Mouse (Mus musculus) heart, embryonic 14.5 days (tissue): ENCODE data around the gene Smg1. TPM values are rescaled to one million over a fixed set of nuclear protein-coding genes. Genes with fewer than 3 reads are reported as not detected.

Experiments
- ATAC-seq: fragments of 200-750 bp; cut with Nextera tagmentation; 2 replicates; pipeline ENCODE4 v1.8.0; 2017; ENCODE audit warnings: low read depth, moderate TSS enrichment; ENCODE audit not compliant: insufficient number of reproducible peaks, insufficient read depth, low FRiP score
- H3K27ac ChIP-seq, 2 experiments: fragments of 200-500 bp in 1 of 2; fragments of 300-500 bp in 1 of 2; sonication (generic) in 1 of 2; replicated peaks in 1 of 2; 2 replicates each; pipeline ENCODE4 v1.5.1; 2012 to 2014; ENCODE audit warnings: low read depth in 2 of 2, low read length in 2 of 2, control low read depth in 1 of 2, mild to moderate bottlenecking in 1 of 2, mixed read lengths in 1 of 2; ENCODE audit not compliant: control insufficient read depth in 1 of 2, insufficient read depth in 1 of 2
- H3K27me3 ChIP-seq: fragments of 300-500 bp; sonication (generic); 2 replicates; pipeline ENCODE4 v1.6.1; 2014; ENCODE audit warnings: mild to moderate bottlenecking, low read length, control low read depth; ENCODE audit not compliant: control insufficient read depth, insufficient read depth
- H3K36me3 ChIP-seq: fragments of 300-500 bp; sonication (generic); 2 replicates; pipeline ENCODE4 v1.6.1; 2014; ENCODE audit warnings: mild to moderate bottlenecking, control low read depth, low read length, mixed read lengths; ENCODE audit not compliant: control insufficient read depth, insufficient read depth
- H3K4me1 ChIP-seq, 2 experiments: fragments of 200-500 bp in 1 of 2; fragments of 300-500 bp in 1 of 2; sonication (generic) in 1 of 2; 2 replicates each; pipeline ENCODE4 v1.6.1; 2012 to 2014; ENCODE audit warnings: low read length in 2 of 2, control low read depth in 1 of 2, mixed read lengths in 1 of 2; ENCODE audit not compliant: control insufficient read depth in 2 of 2, insufficient read depth in 2 of 2
- H3K4me2 ChIP-seq: fragments of 300-500 bp; sonication (generic); 2 replicates; pipeline ENCODE4 v1.6.1; 2014; ENCODE audit warnings: mild to moderate bottlenecking, low read length
- H3K4me3 ChIP-seq, 2 experiments: fragments of 200-500 bp in 1 of 2; fragments of 300-500 bp in 1 of 2; sonication (generic) in 1 of 2; 2 replicates each; pipeline ENCODE4 v1.5.1; 2012 to 2014; ENCODE audit warnings: low read length in 2 of 2, mild to moderate bottlenecking in 2 of 2, control low read depth in 1 of 2, low read depth in 1 of 2, moderate library complexity in 1 of 2; ENCODE audit not compliant: control insufficient read depth in 1 of 2, insufficient read depth in 1 of 2
- H3K9ac ChIP-seq: fragments of 300-500 bp; sonication (generic); 2 replicates; pipeline ENCODE4 v1.6.1; 2014; ENCODE audit warnings: mild to moderate bottlenecking, low read length
- H3K9me3 ChIP-seq: fragments of 300-500 bp; sonication (generic); 2 replicates; pipeline ENCODE4 v1.6.1; 2016; ENCODE audit warnings: low read length, control low read depth; ENCODE audit not compliant: control insufficient read depth
- WGBS: fragments of 180-500 bp; shearing (Covaris S2); extraction: QIAGEN DNeasy Blood & Tissue Kit; methylation state at CpG from one replicate; pipeline ENCODE4 v1.1.7; 2014; 5-methylcytosine and 5-hydroxymethylcytosine counted together
- polyA plus RNA-seq: library from polyadenylated mRNA; unstranded; fragments of >200 nt; fragmentation: Nextera tagmentation; extraction: Ambion mirVana; gene quantifications from 2 replicates; pipeline ENCODE4 v1.2.1, GENCODE M21; 2014

Gene Smg1
- polyA plus RNA-seq, 1 experiment from 2014 or later: 20.3 TPM

GRCm38 (mm10) chr7:118274851-118275250 is 31.4 kb upstream of the Smg1 start:
- Histone ChIP-seq H3K4me1 (peaks cover 0 to 3% of the 10 kb centered on the region in 2 experiments; a peak in 1 of 4 replicates), H3K4me2 (no peak overlapping the region), H3K27ac (no peak overlapping the region), H3K27me3 (no peaks in the 10 kb centered on the region), H3K4me3 (no peak overlapping the region), H3K9ac (no peak overlapping the region), H3K36me3 (no peaks in the 10 kb centered on the region), H3K9me3 (no peaks in the 10 kb centered on the region)
- no peak for ATAC-seq
- 84% methylated on average over 5 of the region's 5 CpGs for WGBS

GRCm38 (mm10) chr7:118274169-118274568 is 30.7 kb upstream of the Smg1 start:
- 83% methylated on average over 7 of the region's 7 CpGs for WGBS
- Histone ChIP-seq H3K27me3 (no peaks in the 10 kb centered on the region), H3K27ac (no peak overlapping the region), H3K4me2 (no peak overlapping the region), H3K9me3 (no peaks in the 10 kb centered on the region), H3K4me1 (peaks cover 0 to 3% of the 10 kb centered on the region in 2 experiments; a peak in 1 of 4 replicates), H3K9ac (no peak overlapping the region), H3K36me3 (no peaks in the 10 kb centered on the region), H3K4me3 (no peak overlapping the region)
- no peak for ATAC-seq

GRCm38 (mm10) chr7:118266099-118266498 is 22.6 kb upstream of the Smg1 start:
- Histone ChIP-seq H3K27me3 (no peaks in the 10 kb centered on the region), H3K4me1 (no peaks in the 10 kb centered on the region), H3K27ac (no peak overlapping the region), H3K4me2 (no peak overlapping the region), H3K9ac (no peak overlapping the region), H3K4me3 (no peak overlapping the region), H3K36me3 (no peaks in the 10 kb centered on the region), H3K9me3 (no peaks in the 10 kb centered on the region)
- no peak for ATAC-seq
- WGBS: 73% methylated on average over 6 of the region's 6 CpGs

- H3K27ac ChIP-seq: no peak overlapping the region
- ATAC-seq: no peak
- H3K9ac ChIP-seq: no peak overlapping the region
- 62% methylated on average over 1 of the region's 1 CpGs for WGBS
- no peaks in the 10 kb centered on the region for H3K36me3 ChIP-seq
- no peaks in the 10 kb centered on the region for H3K9me3 ChIP-seq
- H3K4me1 ChIP-seq: no peaks in the 10 kb centered on the region
- no peak overlapping the region for H3K4me3 ChIP-seq
- H3K4me2 ChIP-seq: no peak overlapping the region
- no peaks in the 10 kb centered on the region for H3K27me3 ChIP-seq
Observed at GRCm38 (mm10) chr7:118263606-118264005, 20.1 kb upstream of the Smg1 start.

- no peak for ATAC-seq
- H3K4me2 ChIP-seq: no peak overlapping the region
- no peaks in the 10 kb centered on the region for H3K36me3 ChIP-seq
- no peaks in the 10 kb centered on the region for H3K27me3 ChIP-seq
- no peaks in the 10 kb centered on the region for H3K9me3 ChIP-seq
- WGBS: 53% methylated on average over 5 of the region's 5 CpGs
- no peak overlapping the region for H3K27ac ChIP-seq
- H3K9ac ChIP-seq: no peak overlapping the region
- H3K4me3 ChIP-seq: no peak overlapping the region
- no peaks in the 10 kb centered on the region for H3K4me1 ChIP-seq
Observed at GRCm38 (mm10) chr7:118262409-118262808, 18.9 kb upstream of the Smg1 start.

GRCm38 (mm10) chr7:118259676-118260305 is 16.3 kb upstream of the Smg1 start:
- H3K27ac ChIP-seq: no peak overlapping the region
- ATAC-seq: no peak
- 88% methylated on average over 7 of the region's 7 CpGs for WGBS

GRCm38 (mm10) chr7:118258451-118258850 is 15.0 kb upstream of the Smg1 start:
- no peak overlapping the region for H3K4me2 ChIP-seq
- no peak overlapping the region for H3K27ac ChIP-seq
- H3K9me3 ChIP-seq: no peaks in the 10 kb centered on the region
- peaks cover 0 to 5% of the 10 kb centered on the region in 2 experiments; a peak in 2 of 4 replicates for H3K4me1 ChIP-seq
- no peak for ATAC-seq
- no peak overlapping the region for H3K9ac ChIP-seq
- H3K36me3 ChIP-seq: no peaks in the 10 kb centered on the region
- H3K27me3 ChIP-seq: no peaks in the 10 kb centered on the region
- no peak overlapping the region for H3K4me3 ChIP-seq

More at GRCm38 (mm10) chr7:118259676-118260305, 16.3 kb upstream of the Smg1 start:
- Histone ChIP-seq H3K36me3 (no peaks in the 10 kb centered on the region), H3K4me1 (no peaks in the 10 kb centered on the region), H3K9me3 (no peaks in the 10 kb centered on the region), H3K4me3 (no peak overlapping the region), H3K4me2 (no peak overlapping the region), H3K9ac (no peak overlapping the region), H3K27me3 (no peaks in the 10 kb centered on the region)

- H3K4me2 ChIP-seq: no peak overlapping the region
- H3K27ac ChIP-seq: no peak overlapping the region; a peak in 1 of 4 replicates
- WGBS: 60% methylated on average over 6 of the region's 6 CpGs
- no peaks in the 10 kb centered on the region for H3K27me3 ChIP-seq
- no peaks in the 10 kb centered on the region for H3K9me3 ChIP-seq
- H3K36me3 ChIP-seq: no peaks in the 10 kb centered on the region
- H3K4me3 ChIP-seq: no peak overlapping the region
- no peak overlapping the region for H3K9ac ChIP-seq
- H3K4me1 ChIP-seq: peaks cover 8 to 16% of the 10 kb centered on the region in 2 experiments
- no peak for ATAC-seq
Observed at GRCm38 (mm10) chr7:118256740-118257139, 13.3 kb upstream of the Smg1 start.
